Mouse (Mus musculus): Measurements from ENCODE around the gene Olfr524. TPM values are rescaled to one million over a fixed set of nuclear protein-coding genes. Genes with fewer than 3 reads are reported as not detected.

Gene Olfr524
- polyA plus RNA-seq (2014; fragmentation: Illumina TruSeq; extraction: RNeasy Lipid Tissue Mini Kit (QIAGEN cat#74804); ENCODE audit: low read depth, low replicate concordance) = not detected

GRCm38 (mm10) chr7:140205864-140206263 is at the start of gene Olfr524:
Gene Olfr524 (minus strand): TSS chr7:140205964.

GRCm38 (mm10) chr7:140247216-140247615 is 41.5 kb upstream of the Olfr524 start, which contains the start of gene 5830411N06Rik:
Gene 5830411N06Rik (plus strand): TSS chr7:140247284.

GRCm38 (mm10) chr7:140217967-140218366 is 12.2 kb upstream of the Olfr524 start, which contains the start of gene Cd163l1:
Gene Cd163l1 (plus strand): TSS chr7:140218267.

GRCm38 (mm10) chr7:140172936-140173335 is 32.8 kb downstream of the Olfr524 start, which contains the start of gene Olfr523:
Gene Olfr523 (plus strand): TSS chr7:140173217.

GRCm38 (mm10) chr7:140164664-140165063 is 41.1 kb downstream of the Olfr524 start, which contains the start of gene Olfr522:
Gene Olfr522 (minus strand): TSS chr7:140164764.

GRCm38 (mm10) chr7:140154218-140154927 is 51.4 kb downstream of the Olfr524 start, which contains the start of gene Sprn:
Gene Sprn (minus strand): TSS chr7:140154877.

Other genes with a start within 250 kb of the Olfr524 start
- gene 6430531B16Rik, start 227.2 kb downstream of the Olfr524 start, polyA plus RNA-seq (2014; fragmentation: Illumina TruSeq; extraction: RNeasy Lipid Tissue Mini Kit (QIAGEN cat#74804); ENCODE audit: low read depth, low replicate concordance) = not detected
- 1.9 TPM for gene Adam8, start 213.4 kb downstream of the Olfr524 start, polyA plus RNA-seq (2014; fragmentation: Illumina TruSeq; extraction: RNeasy Lipid Tissue Mini Kit (QIAGEN cat#74804); ENCODE audit: low read depth, low replicate concordance)
- gene Zfp511, start 169.6 kb downstream of the Olfr524 start, polyA plus RNA-seq (2014; fragmentation: Illumina TruSeq; extraction: RNeasy Lipid Tissue Mini Kit (QIAGEN cat#74804); ENCODE audit: low read depth, low replicate concordance) = 14.5 TPM
- gene Tubgcp2, start 169.3 kb downstream of the Olfr524 start, polyA plus RNA-seq (2014; fragmentation: Illumina TruSeq; extraction: RNeasy Lipid Tissue Mini Kit (QIAGEN cat#74804); ENCODE audit: low read depth, low replicate concordance) = 20.2 TPM
- gene Msx3, start 156.9 kb downstream of the Olfr524 start, polyA plus RNA-seq (2014; fragmentation: Illumina TruSeq; extraction: RNeasy Lipid Tissue Mini Kit (QIAGEN cat#74804); ENCODE audit: low read depth, low replicate concordance) = not detected
- gene Caly, start 123.4 kb downstream of the Olfr524 start, polyA plus RNA-seq (2014; fragmentation: Illumina TruSeq; extraction: RNeasy Lipid Tissue Mini Kit (QIAGEN cat#74804); ENCODE audit: low read depth, low replicate concordance) = not detected
- gene Prap1, start 112.6 kb downstream of the Olfr524 start, polyA plus RNA-seq (2014; fragmentation: Illumina TruSeq; extraction: RNeasy Lipid Tissue Mini Kit (QIAGEN cat#74804); ENCODE audit: low read depth, low replicate concordance) = not detected
- gene Fuom, start 103.5 kb downstream of the Olfr524 start, polyA plus RNA-seq (2014; fragmentation: Illumina TruSeq; extraction: RNeasy Lipid Tissue Mini Kit (QIAGEN cat#74804); ENCODE audit: low read depth, low replicate concordance) = 85.6 TPM
- gene Paox, start 90.2 kb downstream of the Olfr524 start, polyA plus RNA-seq (2014; fragmentation: Illumina TruSeq; extraction: RNeasy Lipid Tissue Mini Kit (QIAGEN cat#74804); ENCODE audit: low read depth, low replicate concordance) = 6.8 TPM
- gene Echs1, start 89.5 kb downstream of the Olfr524 start, polyA plus RNA-seq (2014; fragmentation: Illumina TruSeq; extraction: RNeasy Lipid Tissue Mini Kit (QIAGEN cat#74804); ENCODE audit: low read depth, low replicate concordance) = 535 TPM
- 41.4 TPM for gene Mtg1, start 68.4 kb downstream of the Olfr524 start, polyA plus RNA-seq (2014; fragmentation: Illumina TruSeq; extraction: RNeasy Lipid Tissue Mini Kit (QIAGEN cat#74804); ENCODE audit: low read depth, low replicate concordance)
- 0.63 TPM for gene Sprn, start 51.1 kb downstream of the Olfr524 start, polyA plus RNA-seq (2014; fragmentation: Illumina TruSeq; extraction: RNeasy Lipid Tissue Mini Kit (QIAGEN cat#74804); ENCODE audit: low read depth, low replicate concordance)
- gene Olfr522, start 41.2 kb downstream of the Olfr524 start, polyA plus RNA-seq (2014; fragmentation: Illumina TruSeq; extraction: RNeasy Lipid Tissue Mini Kit (QIAGEN cat#74804); ENCODE audit: low read depth, low replicate concordance) = not detected
- gene Olfr523, start 32.7 kb downstream of the Olfr524 start, polyA plus RNA-seq (2014; fragmentation: Illumina TruSeq; extraction: RNeasy Lipid Tissue Mini Kit (QIAGEN cat#74804); ENCODE audit: low read depth, low replicate concordance) = not detected
- 0.13 TPM for gene Cd163l1, start 12.3 kb upstream of the Olfr524 start, polyA plus RNA-seq (2014; fragmentation: Illumina TruSeq; extraction: RNeasy Lipid Tissue Mini Kit (QIAGEN cat#74804); ENCODE audit: low read depth, low replicate concordance)
- not detected for gene 5830411N06Rik, start 41.3 kb upstream of the Olfr524 start, polyA plus RNA-seq (2014; fragmentation: Illumina TruSeq; extraction: RNeasy Lipid Tissue Mini Kit (QIAGEN cat#74804); ENCODE audit: low read depth, low replicate concordance)
- not detected for gene Olfr525, start 114.9 kb upstream of the Olfr524 start, polyA plus RNA-seq (2014; fragmentation: Illumina TruSeq; extraction: RNeasy Lipid Tissue Mini Kit (QIAGEN cat#74804); ENCODE audit: low read depth, low replicate concordance)
- gene Olfr527, start 128.1 kb upstream of the Olfr524 start, polyA plus RNA-seq (2014; fragmentation: Illumina TruSeq; extraction: RNeasy Lipid Tissue Mini Kit (QIAGEN cat#74804); ENCODE audit: low read depth, low replicate concordance) = not detected
- not detected for gene Olfr60, start 155.7 kb upstream of the Olfr524 start, polyA plus RNA-seq (2014; fragmentation: Illumina TruSeq; extraction: RNeasy Lipid Tissue Mini Kit (QIAGEN cat#74804); ENCODE audit: low read depth, low replicate concordance)
- gene Olfr530, start 170.4 kb upstream of the Olfr524 start, polyA plus RNA-seq (2014; fragmentation: Illumina TruSeq; extraction: RNeasy Lipid Tissue Mini Kit (QIAGEN cat#74804); ENCODE audit: low read depth, low replicate concordance) = not detected
- not detected for gene Olfr531, start 197.0 kb upstream of the Olfr524 start, polyA plus RNA-seq (2014; fragmentation: Illumina TruSeq; extraction: RNeasy Lipid Tissue Mini Kit (QIAGEN cat#74804); ENCODE audit: low read depth, low replicate concordance)
- gene Olfr532, start 215.7 kb upstream of the Olfr524 start, polyA plus RNA-seq (2014; fragmentation: Illumina TruSeq; extraction: RNeasy Lipid Tissue Mini Kit (QIAGEN cat#74804); ENCODE audit: low read depth, low replicate concordance) = not detected

All from heart, adult 10 weeks (tissue).